Comparison of ENCODE assay signal across 29 mouse cellular contexts in the genomic region with DNA sequence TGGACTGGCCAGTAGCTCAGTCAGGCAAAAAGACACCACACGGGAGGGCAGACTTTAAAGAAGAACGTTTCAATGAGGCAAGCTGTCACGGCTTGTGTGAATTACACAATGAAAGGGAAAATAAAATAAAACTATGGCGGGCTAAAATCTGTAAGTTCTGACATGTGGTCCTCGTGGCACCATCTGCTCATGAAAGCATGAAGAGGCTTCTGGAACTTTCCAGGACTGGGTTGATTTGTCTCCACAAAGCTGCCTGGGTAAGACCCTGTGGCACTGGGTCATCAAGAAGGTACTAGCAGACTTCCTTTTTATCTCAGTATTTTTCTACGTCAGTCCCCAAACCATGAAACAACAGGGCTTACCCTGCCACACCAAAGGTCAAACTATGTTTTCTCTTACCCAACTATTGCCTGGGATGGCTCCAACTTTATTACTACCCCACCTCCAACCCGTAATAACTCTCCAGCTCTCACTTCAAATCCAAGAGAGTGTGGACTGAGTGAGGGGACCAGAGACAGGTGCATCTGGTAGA. TPM values are rescaled to one million over a fixed set of nuclear protein-coding genes. Genes with fewer than 3 reads are reported as not detected.
DNase-seq lines count a peak whose midpoint lies in the region; ATAC-seq and TF ChIP-seq lines count a peak whose summit lies in the region.
"Had no signal": no experiment of that assay in that cellular context is flagged by ENCODE, and none has a peak within 500 bp of the region (broad histone marks: within the 10 kb centered on the region; RNA-seq: fewer than 3 reads in every experiment).

No protein-coding gene starts in this region.

- WGBS in forebrain, postnatal 0 days, result 60% methylated on average over 7 of the region's 7 CpGs
- 84% methylated on average over 7 of the region's 7 CpGs for WGBS in forebrain, embryonic 10.5 days

- intact Hi-C loops in gastrocnemius, postnatal 14 days (cut with DNase I; ENCODE audit: low total_unique reads), result no loop called here

- no peaks in the 10 kb centered on the region for H3K4me1 ChIP-seq in forebrain, postnatal 0 days (ENCODE audit: insufficient read depth)
- no peaks in the 10 kb centered on the region for H3K4me1 ChIP-seq in forebrain, embryonic 10.5 days
- H3K4me1 ChIP-seq: embryonic facial prominence, embryonic 12.5 days; embryonic facial prominence, embryonic 15.5 days; forebrain, embryonic 12.5 days; hindbrain, embryonic 10.5 days; hindbrain, embryonic 13.5 days had no signal

- H3K4me2 ChIP-seq in forebrain, postnatal 0 days (ENCODE audit: low read depth), result no peak overlapping the region
- H3K4me2 ChIP-seq: embryonic facial prominence, embryonic 12.5 days; embryonic facial prominence, embryonic 15.5 days; forebrain, embryonic 12.5 days; heart, embryonic 11.5 days; hindbrain, embryonic 13.5 days had no signal

- H3K9ac ChIP-seq in forebrain, postnatal 0 days, result no peak overlapping the region
- H3K9ac ChIP-seq: embryonic facial prominence, embryonic 12.5 days; embryonic facial prominence, embryonic 15.5 days; forebrain, embryonic 12.5 days; hindbrain, embryonic 13.5 days had no signal

- peak; percentile 53; the same call in 1 of the 2 replicates for ATAC-seq in forebrain, postnatal 0 days
- ATAC-seq: forebrain, embryonic 16.5 days; hindbrain, embryonic 16.5 days; inflammation-experienced regulatory T-cells, adult 6 months; intestine, embryonic 16.5 days; Patski had no signal

- no peak overlapping the region for H3K27ac ChIP-seq in forebrain, postnatal 0 days (ENCODE audit: low read depth, low read length)
- no peak overlapping the region for H3K27ac ChIP-seq in forebrain, embryonic 10.5 days
- H3K27ac ChIP-seq: embryonic facial prominence, embryonic 12.5 days; embryonic facial prominence, embryonic 15.5 days; forebrain, embryonic 12.5 days; gastrocnemius, adult 2 months; heart, adult 2 months; hindbrain, embryonic 10.5 days; hindbrain, embryonic 13.5 days had no signal

- TF ChIP-seq CTCF in forebrain, postnatal 0 days (IDR thresholded peaks at IDR 0.05; ENCODE audit: low read depth), result no peak

- DNase-seq in forebrain, postnatal 0 days, result peak; percentile 24
- DNase-seq in forebrain, embryonic 10.5 days (ENCODE audit: extremely low spot score, low spot score), result no peak
- DNase-seq in 416B (ENCODE audit: low read depth), result peak; percentile 34
- peak; percentile 6 for DNase-seq in induced T-regulatory cell, adult 2 months (ENCODE audit: low read depth)
- no peak for DNase-seq in gastrocnemius, postnatal 14 days
- DNase-seq in kidney, postnatal 4 days, result no peak
- DNase-seq: adrenal gland, postnatal 10 days; adrenal gland, postnatal 36 days; B cell, adult 2 months; cerebellum, adult 18-20 months; cerebellum, adult 9-10 months; cerebellum, postnatal 14 days; gastrocnemius, adult 2 months; gastrocnemius, postnatal 25 days; heart, adult 2 months; heart, postnatal 36 days had no signal

- no peak overlapping the region for H3K4me3 ChIP-seq in forebrain, postnatal 0 days (ENCODE audit: low read depth, low read length)
- H3K4me3 ChIP-seq in forebrain, embryonic 10.5 days, result no peak overlapping the region
- H3K4me3 ChIP-seq: embryonic facial prominence, embryonic 12.5 days; embryonic facial prominence, embryonic 15.5 days; forebrain, embryonic 12.5 days; gastrocnemius, adult 2 months; heart, adult 2 months; hindbrain, embryonic 10.5 days; hindbrain, embryonic 13.5 days had no signal

- no peaks in the 10 kb centered on the region for H3K27me3 ChIP-seq in forebrain, postnatal 0 days (ENCODE audit: insufficient read depth, low read length)
- H3K27me3 ChIP-seq in forebrain, embryonic 10.5 days (ENCODE audit: poor library complexity, severe bottlenecking), result no peaks in the 10 kb centered on the region
- H3K27me3 ChIP-seq: CH12.LX; embryonic facial prominence, embryonic 12.5 days; embryonic facial prominence, embryonic 15.5 days; forebrain, embryonic 12.5 days; hindbrain, embryonic 13.5 days; Patski had no signal

- H3K36me3 ChIP-seq in forebrain, postnatal 0 days (ENCODE audit: insufficient read depth), result no peaks in the 10 kb centered on the region
- no peaks in the 10 kb centered on the region for H3K36me3 ChIP-seq in forebrain, embryonic 10.5 days (replicated peaks)
- H3K36me3 ChIP-seq: embryonic facial prominence, embryonic 12.5 days; embryonic facial prominence, embryonic 15.5 days; forebrain, embryonic 12.5 days; G1E; hindbrain, embryonic 10.5 days; hindbrain, embryonic 13.5 days had no signal

- no peaks in the 10 kb centered on the region for H3K9me3 ChIP-seq in forebrain, postnatal 0 days (ENCODE audit: low read length)
- H3K9me3 ChIP-seq in forebrain, embryonic 10.5 days, result no peaks in the 10 kb centered on the region
- H3K9me3 ChIP-seq: embryonic facial prominence, embryonic 12.5 days; embryonic facial prominence, embryonic 15.5 days; forebrain, embryonic 12.5 days; hindbrain, embryonic 10.5 days; hindbrain, embryonic 13.5 days had no signal

RNA-seq across cellular contexts. Expression of gene Tnfrsf21, which starts 16.8 kb away (rescaled TPM):
- total RNA-seq in forebrain, postnatal 0 days (2014; rRNA removed), result 50.8 and 71.4 TPM in 2 replicates
- polyA plus RNA-seq in forebrain, postnatal 0 days (2015; fragmentation: Nextera tagmentation; extraction: Ambion mirVana), result 58.9 and 73.7 TPM in 2 replicates
- polyA plus RNA-seq in forebrain, embryonic 10.5 days (2016; fragmentation: Nextera tagmentation; extraction: Ambion mirVana), result 24.5 and 26.8 TPM in 2 replicates
- 10 to 100 TPM; 37.7 to 39.0 TPM for total RNA-seq in gastrocnemius, postnatal 14 days (2021)
- total RNA-seq: CH12.LX, G1E had no signal
- polyA plus RNA-seq: G1E had no signal

Comparison
In these comparisons a context has a peak if more than half of its experiments do, and no peak if none do; other contexts are left out.
1. DNase-seq: peak in forebrain, postnatal 0 days (single experiment), 416B (single experiment) and induced T-regulatory cell, adult 2 months (single experiment); none in forebrain, embryonic 10.5 days (single experiment), gastrocnemius, postnatal 14 days (single experiment) and kidney, postnatal 4 days (0 of 2).